In the genomic region with DNA sequence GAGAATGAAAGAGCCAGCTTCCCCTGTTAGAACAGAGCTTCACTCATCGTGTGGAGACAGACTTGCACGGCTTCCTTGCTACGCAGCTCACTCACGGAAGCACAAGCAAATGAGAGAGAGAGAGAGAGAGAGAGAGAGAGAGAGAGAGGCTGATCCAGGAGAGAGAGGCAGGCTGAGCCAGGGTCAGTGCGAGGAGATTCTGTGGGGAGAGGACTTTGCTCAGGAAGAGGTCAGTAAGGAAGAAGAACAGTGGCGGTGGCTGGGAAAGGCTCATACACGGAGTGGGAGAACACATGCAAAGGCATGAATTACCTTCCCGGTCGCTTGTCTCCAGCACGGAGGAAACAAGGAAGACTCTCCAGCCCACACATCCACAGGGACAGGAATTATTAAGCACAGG, we compare ENCODE assay signal across 24 mouse cellular contexts. TPM values are rescaled to one million over a fixed set of nuclear protein-coding genes. Genes with fewer than 3 reads are reported as not detected.
DNase-seq lines count a peak whose midpoint lies in the region; ATAC-seq and TF ChIP-seq lines count a peak whose summit lies in the region.
"Had no signal": no experiment of that assay in that cellular context is flagged by ENCODE, and none has a peak within 500 bp of the region (broad histone marks: within the 10 kb centered on the region; RNA-seq: fewer than 3 reads in every experiment).

No protein-coding gene starts in this region.

- no peaks in the 10 kb centered on the region for H3K9me3 ChIP-seq in intestine, embryonic 16.5 days (ENCODE audit: control insufficient read depth, low read length)
- H3K9me3 ChIP-seq in intestine, embryonic 15.5 days: no peaks in the 10 kb centered on the region
- H3K9me3 ChIP-seq: embryonic facial prominence, embryonic 13.5 days; forebrain, embryonic 12.5 days; midbrain, embryonic 12.5 days had no signal

- no peak overlapping the region for H3K9ac ChIP-seq in intestine, embryonic 16.5 days (ENCODE audit: low read depth, low read length)
- no peak overlapping the region for H3K9ac ChIP-seq in intestine, embryonic 15.5 days
- no peak overlapping the region for H3K9ac ChIP-seq in heart, adult 2 months (ENCODE audit: low read depth, low read length)
- H3K9ac ChIP-seq: embryonic facial prominence, embryonic 13.5 days; forebrain, embryonic 12.5 days; midbrain, embryonic 12.5 days had no signal

- H3K36me3 ChIP-seq in intestine, embryonic 16.5 days (ENCODE audit: control insufficient read depth, insufficient read depth, low read length): no peaks in the 10 kb centered on the region
- H3K36me3 ChIP-seq in intestine, embryonic 15.5 days: no peaks in the 10 kb centered on the region
- H3K36me3 ChIP-seq in heart, adult 2 months (ENCODE audit: control insufficient read depth, insufficient read depth, low read length): no peaks in the 10 kb centered on the region
- H3K36me3 ChIP-seq: embryonic facial prominence, embryonic 13.5 days; forebrain, embryonic 12.5 days; midbrain, embryonic 12.5 days had no signal

- peaks cover 14% of the 10 kb centered on the region; the same call in 1 of the 2 replicates for H3K4me1 ChIP-seq in intestine, embryonic 16.5 days (ENCODE audit: control insufficient read depth, insufficient read depth, low read length)
- H3K4me1 ChIP-seq in intestine, embryonic 15.5 days (replicated peaks): peaks cover 4% of the 10 kb centered on the region; the same call in 1 of the 2 replicates
- H3K4me1 ChIP-seq in heart, adult 2 months (ENCODE audit: control insufficient read depth, insufficient read depth, low read length): peaks cover 18% of the 10 kb centered on the region
- H3K4me1 ChIP-seq: forebrain, embryonic 12.5 days had no signal

- no peak for ATAC-seq in intestine, embryonic 16.5 days
- ATAC-seq in intestine, embryonic 15.5 days: no peak
- ATAC-seq: hindbrain, embryonic 16.5 days had no signal

- peak overlapping the region; percentile 25; the same call in 1 of the 2 replicates for H3K27ac ChIP-seq in intestine, embryonic 16.5 days (ENCODE audit: low read length)
- no peak overlapping the region for H3K27ac ChIP-seq in intestine, embryonic 15.5 days
- no peak overlapping the region for H3K27ac ChIP-seq in heart, adult 2 months
- H3K27ac ChIP-seq: embryonic facial prominence, embryonic 13.5 days; forebrain, embryonic 12.5 days; gastrocnemius, adult 2 months; midbrain, embryonic 12.5 days had no signal

- no peak overlapping the region for H3K4me2 ChIP-seq in intestine, embryonic 16.5 days (ENCODE audit: low read depth, low read length)
- no peak overlapping the region for H3K4me2 ChIP-seq in intestine, embryonic 15.5 days (replicated peaks)
- H3K4me2 ChIP-seq: embryonic facial prominence, embryonic 13.5 days; forebrain, embryonic 12.5 days; midbrain, embryonic 12.5 days had no signal

- no peak for TF ChIP-seq EP300 in heart, adult 2 months (IDR thresholded peaks at IDR 0.05; ENCODE audit: insufficient read depth, low read depth, low read length)

- no peak overlapping the region for H3K4me3 ChIP-seq in intestine, embryonic 16.5 days (ENCODE audit: low read length)
- no peak overlapping the region for H3K4me3 ChIP-seq in intestine, embryonic 15.5 days (replicated peaks)
- no peak overlapping the region for H3K4me3 ChIP-seq in heart, adult 2 months
- H3K4me3 ChIP-seq: embryonic facial prominence, embryonic 13.5 days; erythroblast, embryonic 14.5 days; forebrain, embryonic 12.5 days; gastrocnemius, adult 2 months; midbrain, embryonic 12.5 days had no signal

- no peak for TF ChIP-seq CTCF in heart, adult 2 months (IDR thresholded peaks at IDR 0.05)

- peaks cover 1% of the 10 kb centered on the region; the same call in 1 of the 2 replicates for H3K79me2 ChIP-seq in heart, adult 2 months (replicated peaks; ENCODE audit: control insufficient read depth, insufficient read depth, low read length)

- no peak for TF ChIP-seq POLR2A in heart, adult 2 months (IDR thresholded peaks at IDR 0.05; ENCODE audit: insufficient read depth, low read depth, low read length)

- DNase-seq in kidney, postnatal 25 days: peak; percentile 50 to 75
- DNase-seq in kidney, postnatal 4 days: no peak
- peak; percentile 9 for DNase-seq in induced T-regulatory cell, adult 2 months (ENCODE audit: low read depth)
- peak; percentile 41 for DNase-seq in naive thymus-derived CD4-positive, alpha-beta T cell, adult 2 months (ENCODE audit: low read depth)
- no peak for DNase-seq in heart, adult 2 months
- DNase-seq in left cerebral cortex, adult 18-20 months (ENCODE audit: low spot score in 2 of 2): no peak
- DNase-seq: adrenal gland, postnatal 14 days; cerebellum, adult 2 months; cerebellum, postnatal 25 days; embryo, embryonic 11 days; gastrocnemius, adult 2 months; heart, postnatal 4 days; layer of hippocampus, adult 9-11 months; lung, adult 18-20 months; lung, postnatal 10 days; right cerebral cortex, postnatal 14 days; spleen, adult 18-20 months had no signal

- intact Hi-C loops in heart, adult 2 months (cut with DNase I): no loop called here

- H3K27me3 ChIP-seq in intestine, embryonic 16.5 days (replicated peaks; ENCODE audit: control insufficient read depth, insufficient read depth, low read length): no peaks in the 10 kb centered on the region; the same call in 1 of the 2 replicates
- no peaks in the 10 kb centered on the region; the same call in 1 of the 2 replicates for H3K27me3 ChIP-seq in intestine, embryonic 15.5 days (replicated peaks)
- no peaks in the 10 kb centered on the region for H3K27me3 ChIP-seq in heart, adult 2 months (ENCODE audit: control insufficient read depth, insufficient read depth, low read length)

- WGBS in intestine, embryonic 16.5 days: 73% methylated on average over 10 of the region's 10 CpGs
- WGBS in intestine, embryonic 15.5 days: 64% methylated on average over 10 of the region's 10 CpGs
- 76% methylated on average over 10 of the region's 10 CpGs for WGBS in heart, adult 2 months

RNA-seq across cellular contexts. Expression of a gene that starts 12.4 kb away (rescaled TPM):
- 0.51 and 0.66 TPM in 2 replicates for polyA plus RNA-seq in intestine, embryonic 16.5 days (2015; fragmentation: Nextera tagmentation; extraction: Ambion mirVana)
- polyA plus RNA-seq in intestine, embryonic 15.5 days (2015; fragmentation: Nextera tagmentation; extraction: Ambion mirVana): 0.50 and 0.76 TPM in 2 replicates
- 1 to 10 TPM; 7.0 to 8.5 TPM for total RNA-seq in heart, adult 2 months (2021)
- polyA plus RNA-seq in heart, adult 2 months (2012; rRNA removed): 2.3 and 3.0 TPM in 2 replicates
- total RNA-seq in left cerebral cortex, adult 18-20 months (2021): 1 to 10 TPM; 1.8 to 2.3 TPM

RNA-seq across cellular contexts. Expression of a gene that starts 35.3 kb away (rescaled TPM):
- polyA plus RNA-seq in intestine, embryonic 16.5 days (2015; fragmentation: Nextera tagmentation; extraction: Ambion mirVana): 185 and 199 TPM in 2 replicates
- polyA plus RNA-seq in intestine, embryonic 15.5 days (2015; fragmentation: Nextera tagmentation; extraction: Ambion mirVana): 184 and 190 TPM in 2 replicates
- 10 to 100 TPM; 86.5 to 94.7 TPM for total RNA-seq in heart, adult 2 months (2021)
- 103 and 104 TPM in 2 replicates for polyA plus RNA-seq in heart, adult 2 months (2012; rRNA removed)
- total RNA-seq in left cerebral cortex, adult 18-20 months (2021): 10 to 100 TPM; 45.1 to 48.5 TPM

Comparison
In these comparisons a context has a peak if more than half of its experiments do, and no peak if none do; other contexts are left out.
1. DNase-seq: peak in kidney, postnatal 25 days (2 of 2), induced T-regulatory cell, adult 2 months (single experiment) and naive thymus-derived CD4-positive, alpha-beta T cell, adult 2 months (single experiment); none in kidney, postnatal 4 days (0 of 2), heart, adult 2 months (0 of 2) and left cerebral cortex, adult 18-20 months (0 of 2).